Mouse (Mus musculus): Measurements from ENCODE around the gene Hs6st3.
"Not testable (repeated sequence)": the region's sequence is repeated elsewhere in the genome, so short reads cannot be mapped to it uniquely, and the experiment has no call there.

The Hs6st3 gene

DNA sequence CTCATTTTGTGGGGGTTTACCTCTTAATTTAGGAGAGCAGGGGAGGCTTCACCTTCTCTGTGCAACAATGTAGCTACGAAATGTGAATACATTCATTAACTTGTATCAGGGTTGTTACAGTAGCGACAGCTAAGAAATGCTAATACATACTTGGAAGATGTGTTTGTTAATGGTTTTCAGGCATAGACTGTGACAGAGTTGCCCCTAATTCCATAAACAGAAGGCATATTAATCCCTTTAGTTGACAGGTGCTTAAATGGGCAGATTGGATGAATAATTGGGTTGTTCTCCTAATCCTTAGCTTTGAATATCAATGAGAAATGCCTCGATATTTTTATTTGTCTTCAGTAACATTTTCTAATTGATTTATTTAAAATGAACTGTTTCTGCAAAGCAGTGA lies 314.7 kb downstream of the Hs6st3 start:
- no peak for DNase-seq

- DNase-seq: no peak
These were observed 326.2 kb downstream of the Hs6st3 start for GRCm38 (mm10) chr14:119464308-119464707.

- DNase-seq: no peak
These were observed 326.7 kb downstream of the Hs6st3 start for GRCm38 (mm10) chr14:119464883-119465282.

- DNase-seq: no peak
These were observed 328.9 kb downstream of the Hs6st3 start for GRCm38 (mm10) chr14:119466899-119467588.

DNA sequence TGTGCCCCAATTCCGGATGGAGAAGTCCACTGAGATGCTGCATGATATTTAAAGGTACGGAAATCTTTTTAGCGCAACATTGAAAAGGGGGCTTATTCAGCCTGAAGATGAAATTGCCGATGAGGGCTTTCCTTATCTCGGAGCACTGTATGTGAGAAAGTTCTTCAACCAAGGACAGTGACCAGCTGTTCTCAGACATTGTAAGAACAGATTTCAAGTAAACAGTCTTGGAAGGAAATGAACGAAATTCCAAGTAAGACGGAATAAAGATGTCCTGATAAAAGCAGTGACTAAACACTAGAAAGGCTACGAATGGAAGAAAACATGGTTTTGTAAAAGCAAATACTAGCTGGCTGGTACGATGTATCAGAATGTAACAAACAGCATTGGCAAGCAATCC lies 338.4 kb downstream of the Hs6st3 start:
- DNase-seq: no peak

DNA sequence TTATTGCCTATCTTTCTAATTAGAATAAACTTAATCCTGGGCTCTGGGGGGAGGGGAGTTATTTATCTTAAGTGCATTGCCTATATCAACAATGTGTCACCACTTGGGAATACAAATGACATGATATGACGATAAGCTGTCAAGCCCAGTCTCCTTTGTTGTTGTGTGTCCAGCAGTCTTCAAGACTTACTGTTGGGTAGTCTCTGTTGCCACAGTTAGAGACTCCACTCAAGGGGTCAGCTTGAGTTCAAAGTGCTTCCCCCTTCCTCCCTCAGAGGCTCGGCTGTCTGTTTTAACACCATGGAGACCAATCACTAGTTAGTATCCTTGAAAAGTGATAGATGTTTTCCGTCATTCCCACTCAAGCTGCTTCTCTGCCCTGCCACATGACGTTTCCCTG lies 339.7 kb downstream of the Hs6st3 start:
- no peak for DNase-seq

- DNase-seq: no peak
These were observed 351.0 kb downstream of the Hs6st3 start for GRCm38 (mm10) chr14:119488978-119489703.

DNA sequence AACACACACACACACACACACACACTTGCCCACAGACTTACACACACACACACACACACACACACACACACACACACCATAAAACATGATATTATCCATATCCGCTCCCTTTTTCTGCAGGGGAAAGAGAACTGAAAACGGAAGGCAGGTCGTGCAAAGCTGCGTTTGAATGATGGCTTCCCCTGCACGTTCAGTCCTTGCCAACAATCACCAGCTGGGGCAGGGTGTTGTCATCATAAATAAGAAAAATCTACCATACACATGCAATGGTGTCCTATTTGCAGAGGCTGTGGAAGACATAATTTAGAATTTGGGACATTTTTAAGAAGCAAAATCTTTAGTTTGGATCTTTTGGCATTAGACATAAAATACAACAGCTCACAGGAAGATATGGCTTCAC lies 382.5 kb downstream of the Hs6st3 start:
- no peak for DNase-seq

DNA sequence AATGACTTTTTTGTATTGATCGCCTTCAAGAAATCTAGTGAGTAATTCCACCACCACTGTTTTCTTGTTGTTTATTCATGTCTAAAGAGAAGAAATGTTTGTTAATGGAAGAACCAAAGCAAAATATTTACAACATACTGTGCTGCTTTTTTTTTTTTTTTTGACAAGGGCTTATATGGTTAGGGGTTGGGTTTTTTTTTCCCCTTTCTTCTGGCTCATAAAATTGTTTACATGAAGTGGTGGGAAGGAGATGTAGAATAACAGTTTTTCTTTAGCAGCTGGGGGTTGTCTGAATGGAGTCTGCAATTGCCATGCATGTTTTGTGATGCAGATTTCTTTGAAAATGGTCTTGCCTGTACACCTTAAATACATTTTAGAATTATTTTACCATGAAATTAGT lies 382.9 kb downstream of the Hs6st3 start:
- no peak for DNase-seq

- no peak for DNase-seq
These were observed 394.9 kb downstream of the Hs6st3 start for GRCm38 (mm10) chr14:119532889-119533546.

DNA sequence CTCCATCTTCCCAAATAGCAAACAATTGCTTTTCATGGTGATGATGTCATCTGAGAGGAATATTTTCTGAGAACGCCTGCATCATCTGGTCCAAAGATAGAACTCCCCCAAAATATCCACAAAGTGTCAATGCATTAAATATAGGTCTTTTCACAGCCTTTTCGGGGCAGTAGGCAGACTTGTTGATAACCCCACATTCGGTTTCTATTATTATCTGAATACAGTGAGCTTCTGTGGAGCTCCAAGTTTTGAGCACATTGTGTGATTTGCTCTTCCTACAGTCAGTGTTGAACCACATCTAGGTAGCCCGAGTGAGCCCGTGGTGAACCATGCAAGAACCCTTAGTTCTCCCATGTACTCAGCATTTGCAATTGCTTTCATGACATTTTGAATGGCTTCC lies 402.4 kb downstream of the Hs6st3 start:
- DNase-seq: no peak

- no peak for DNase-seq
These were observed 406.5 kb downstream of the Hs6st3 start for GRCm38 (mm10) chr14:119544596-119544995.

GRCm38 (mm10) chr14:119558356-119558755 lies 420.2 kb downstream of the Hs6st3 start:
- DNase-seq: no peak

DNA sequence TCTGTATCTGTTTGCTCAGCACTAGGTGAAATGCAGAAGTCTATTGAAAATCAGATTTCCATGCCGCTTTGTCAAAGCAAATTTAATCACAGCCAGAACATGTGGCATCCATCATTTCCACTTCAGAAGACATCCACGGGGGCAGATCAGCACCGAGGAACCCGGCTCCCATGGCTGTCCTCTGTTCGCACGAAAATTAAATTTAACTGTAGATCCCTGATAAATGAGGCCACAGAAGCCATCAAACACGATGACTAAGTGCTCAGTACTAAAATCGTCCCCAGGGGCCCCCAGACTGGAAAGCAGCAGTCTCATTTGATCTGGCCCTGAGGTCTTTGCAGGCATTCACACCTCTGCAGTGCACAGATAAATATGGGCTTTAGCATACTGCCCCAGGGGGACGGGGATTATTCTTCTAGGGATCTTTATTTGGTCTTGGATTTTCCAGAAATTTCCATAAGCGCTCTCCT lies 443.9 kb downstream of the Hs6st3 start:
- DNase-seq: no peak

- DNase-seq: no peak
These were observed 446.9 kb downstream of the Hs6st3 start for GRCm38 (mm10) chr14:119585069-119585468.

DNA sequence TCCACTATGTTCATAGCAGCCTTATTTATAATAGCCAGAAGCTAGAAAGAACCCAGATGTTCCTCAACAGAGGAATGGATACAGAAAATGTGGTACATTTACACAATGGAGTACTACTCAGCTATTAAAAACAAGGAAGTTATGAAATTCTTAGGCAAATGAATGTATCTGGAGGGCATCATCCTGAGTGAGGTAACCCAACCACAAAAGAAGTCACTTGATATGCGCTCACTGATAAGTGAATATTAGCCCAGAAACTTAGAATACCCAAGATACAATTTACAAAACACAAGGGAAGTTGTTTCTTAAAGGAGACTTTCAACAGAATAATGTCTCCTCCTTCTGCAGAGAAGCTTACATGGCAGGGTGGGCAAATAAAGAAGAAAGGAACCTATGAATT lies 449.2 kb downstream of the Hs6st3 start:
- DNase-seq: not testable (repeated sequence)

GRCm38 (mm10) chr14:119604327-119604726 lies 466.2 kb downstream of the Hs6st3 start:
- DNase-seq: peak; percentile 4 to 7

GRCm38 (mm10) chr14:119612793-119613192 lies 474.7 kb downstream of the Hs6st3 start:
- DNase-seq: no peak

DNA sequence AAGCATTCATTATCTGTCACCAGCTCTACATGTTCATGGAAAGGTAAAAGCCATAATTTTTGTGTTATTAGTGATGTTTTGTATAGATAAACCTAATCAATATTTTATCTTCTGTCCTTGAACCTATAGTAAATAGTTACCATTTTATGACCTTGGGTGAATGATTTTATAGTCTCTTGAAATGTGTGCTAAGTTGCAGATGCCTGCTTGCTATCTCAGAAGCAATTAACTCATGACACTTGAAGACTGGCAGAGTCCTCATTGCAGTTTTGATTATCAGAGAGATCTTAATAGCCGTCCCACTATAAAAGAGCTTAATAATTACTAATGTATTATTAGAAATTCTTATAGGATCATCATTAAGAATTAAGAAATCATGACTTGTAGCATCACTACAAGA lies 491.0 kb downstream of the Hs6st3 start:
- no peak for DNase-seq

GRCm38 (mm10) chr14:119633090-119633489 lies 494.9 kb downstream of the Hs6st3 start:
- no peak for DNase-seq

DNA sequence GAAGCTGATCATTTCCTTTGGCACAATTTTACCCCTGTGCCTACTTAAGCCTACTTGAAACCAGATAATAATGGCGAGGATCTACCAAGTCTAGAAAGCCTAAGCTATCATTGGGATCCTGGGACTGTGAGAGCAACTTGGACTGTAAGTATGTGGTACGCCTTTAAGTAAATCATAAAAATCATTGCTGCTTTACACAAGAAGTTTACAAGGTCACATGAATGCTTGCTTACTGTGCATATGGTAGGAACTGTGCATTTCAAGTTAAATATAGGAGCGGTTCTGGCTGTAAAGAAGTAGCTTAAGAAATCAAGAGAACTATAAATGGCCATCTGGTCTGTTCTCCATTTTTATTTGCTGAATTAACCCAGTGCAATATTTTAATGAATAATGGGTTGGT lies 495.5 kb downstream of the Hs6st3 start:
- DNase-seq: no peak

GRCm38 (mm10) chr14:119642874-119643273 lies 504.7 kb downstream of the Hs6st3 start:
- no peak for DNase-seq

DNA sequence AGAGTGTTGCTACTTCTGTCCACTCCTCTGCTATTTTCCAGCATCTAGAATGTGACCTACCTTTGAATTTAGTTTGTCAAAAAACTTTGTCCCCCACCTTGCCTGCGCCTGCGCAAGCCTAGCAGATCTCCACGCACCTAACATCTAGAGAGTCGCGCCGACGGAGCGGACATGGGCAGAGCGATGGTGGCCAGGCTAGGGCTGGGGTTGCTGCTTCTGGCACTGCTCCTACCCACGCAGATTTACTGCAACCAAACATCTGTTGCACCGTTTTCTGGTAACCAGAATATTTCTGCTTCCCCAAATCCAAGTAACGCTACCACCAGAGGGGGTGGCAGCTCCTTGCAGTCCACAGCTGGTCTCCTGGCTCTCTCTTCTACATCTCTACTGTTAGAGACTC lies 505.7 kb downstream of the Hs6st3 start:
- DNase-seq: no peak

DNA sequence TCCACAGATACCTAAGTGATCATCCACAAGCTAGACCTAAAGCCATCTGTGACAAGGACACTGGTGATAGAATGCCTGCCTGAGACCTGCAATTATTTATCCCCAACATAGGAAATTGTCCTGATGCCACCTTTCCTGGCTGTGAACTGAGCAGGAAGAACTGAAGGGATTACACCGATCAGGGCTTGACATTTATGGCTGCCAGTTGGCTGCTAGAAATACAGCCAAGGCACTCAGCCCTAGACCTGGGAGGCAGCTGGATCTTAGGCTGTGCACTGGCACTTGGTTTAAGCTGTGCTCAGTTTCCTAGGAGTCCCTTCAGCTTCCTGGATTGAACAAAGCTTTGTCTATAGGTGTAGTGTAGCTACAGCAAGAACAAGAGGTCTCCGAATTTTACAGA lies 518.8 kb downstream of the Hs6st3 start:
- no peak for DNase-seq

Measured in lung, adult 18-20 months (tissue).